In the genomic region with DNA sequence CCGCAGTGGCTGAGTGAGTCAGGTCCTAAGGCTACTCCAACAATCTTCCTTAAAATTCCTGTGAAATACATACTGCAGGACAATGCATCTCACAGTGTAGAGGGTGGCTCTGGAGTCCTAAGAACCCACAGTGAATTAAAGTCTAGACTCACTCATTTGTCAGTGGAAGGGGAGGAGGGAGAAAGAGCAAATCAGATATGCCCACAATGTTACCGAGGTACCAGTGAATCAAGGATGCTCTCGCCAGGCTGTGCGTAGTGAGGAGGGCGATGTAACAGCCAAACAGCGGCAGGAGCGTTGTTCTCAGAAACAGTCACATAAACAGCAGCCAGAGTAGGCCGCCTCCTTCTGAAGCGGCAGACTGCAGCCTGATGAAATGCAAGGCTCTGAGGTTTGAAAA, we compare ENCODE assay signal across 11 mouse cellular contexts.
DNase-seq lines count a peak whose midpoint lies in the region; ATAC-seq and TF ChIP-seq lines count a peak whose summit lies in the region.
"Had no signal": no experiment of that assay in that cellular context is flagged by ENCODE, and none has a peak within 500 bp of the region (broad histone marks: within the 10 kb centered on the region; RNA-seq: fewer than 3 reads in every experiment).

No protein-coding gene starts in this region.

- TF ChIP-seq CTCF in layer of hippocampus, adult 2 months (conservative IDR thresholded peaks at IDR 0.05), result no peak

- peak overlapping the region; percentile 86 for H3K27ac ChIP-seq in layer of hippocampus, adult 2 months
- H3K27ac ChIP-seq in midbrain, embryonic 16.5 days (ENCODE audit: low read length), result peak overlapping the region; percentile 83
- H3K27ac ChIP-seq: heart, embryonic 15.5 days had no signal

- DNase-seq in cerebellum, adult 11 months, result no peak
- peak; percentile 13 for DNase-seq in embryo, embryonic 10.5 days (ENCODE audit: low spot score)
- peak; percentile 49 to 69 for DNase-seq in layer of hippocampus, adult 2 months (ENCODE audit: low spot score in 2 of 2)
- no peak for DNase-seq in urinary bladder, postnatal 10 days (ENCODE audit: low spot score)
- no peak for DNase-seq in gastrocnemius, postnatal 10 days
- DNase-seq in gastrocnemius, postnatal 4 days (ENCODE audit: low spot score in 2 of 2), result no peak
- DNase-seq: adrenal gland, postnatal 25 days; lung, postnatal 10 days had no signal

- H3K4me1 ChIP-seq in midbrain, embryonic 16.5 days (ENCODE audit: control insufficient read depth, insufficient read depth, low read length), result peaks cover 22% of the 10 kb centered on the region

- peak; percentile 67 for ATAC-seq in cerebellum, adult (ENCODE audit: insufficient number of reproducible peaks, low FRiP score, low TSS enrichment)
- ATAC-seq in midbrain, embryonic 16.5 days, result peak; percentile 87

- 30% methylated on average over 9 of the region's 9 CpGs for WGBS in midbrain, embryonic 16.5 days

- peak overlapping the region; percentile 52 for H3K4me2 ChIP-seq in midbrain, embryonic 16.5 days (ENCODE audit: low read length)
- H3K4me2 ChIP-seq: heart, embryonic 15.5 days had no signal

- no peaks in the 10 kb centered on the region for H3K9me3 ChIP-seq in midbrain, embryonic 16.5 days (replicated peaks; ENCODE audit: control insufficient read depth, low read length, poor library complexity, severe bottlenecking)
- H3K9me3 ChIP-seq: heart, embryonic 15.5 days had no signal

- H3K9ac ChIP-seq in midbrain, embryonic 16.5 days (ENCODE audit: low read depth, low read length), result peak overlapping the region; percentile 60; the same call in 1 of the 2 replicates
- H3K9ac ChIP-seq: heart, embryonic 15.5 days had no signal

- H3K36me3 ChIP-seq in midbrain, embryonic 16.5 days (ENCODE audit: control insufficient read depth, insufficient read depth, low read length), result no peaks in the 10 kb centered on the region
- H3K36me3 ChIP-seq: heart, embryonic 15.5 days had no signal

- H3K4me3 ChIP-seq in layer of hippocampus, adult 2 months, result peak overlapping the region; percentile 57
- peak overlapping the region; percentile 35 for H3K4me3 ChIP-seq in midbrain, embryonic 16.5 days (ENCODE audit: low read depth, low read length)
- H3K4me3 ChIP-seq: heart, embryonic 15.5 days had no signal

- no peaks in the 10 kb centered on the region for H3K27me3 ChIP-seq in midbrain, embryonic 16.5 days (ENCODE audit: control insufficient read depth, insufficient read depth, low read depth, low read length)
- H3K27me3 ChIP-seq: heart, embryonic 15.5 days had no signal

Comparison
In these comparisons a context has a peak if more than half of its experiments do, and no peak if none do; other contexts are left out.
1. DNase-seq: peak in embryo, embryonic 10.5 days (single experiment) and layer of hippocampus, adult 2 months (2 of 2); none in cerebellum, adult 11 months (single experiment), urinary bladder, postnatal 10 days (single experiment), gastrocnemius, postnatal 10 days (single experiment) and gastrocnemius, postnatal 4 days (0 of 2).